Mouse (Mus musculus): ENCODE measurements at regions not wholly inside any gene's neighbourhood (a gene's known extent, or its start where the extent isn't known, plus 50 kb on each side); places are given as distances from the start of the nearest gene placed in this dataset.

- no peak for TF ChIP-seq CTCF (IDR thresholded peaks at IDR 0.05; ENCODE audit: low read depth)
- TF ChIP-seq EP300 (IDR thresholded peaks at IDR 0.05; ENCODE audit: low read depth): no peak
Observed at GRCm38 (mm10) chr19:33021161-33021560, 263.9 kb downstream of the Pten start.

All from liver, embryonic 14.5 days (tissue).